Mouse (Mus musculus) hindbrain, embryonic 16.5 days (tissue): ENCODE measurements around the gene Adcy2. TPM values are rescaled to one million over a fixed set of nuclear protein-coding genes. Genes with fewer than 3 reads are reported as not detected.

ENCODE experiments used
- ATAC-seq: fragments of 200-750 bp; cut with Nextera tagmentation; 2 replicates; pipeline ENCODE4 v1.8.0; 2017; ENCODE audit warnings: moderate TSS enrichment, moderate library complexity
- H3K27ac ChIP-seq: fragments of 300-500 bp; sonication (generic); 2 replicates; pipeline ENCODE4 v1.5.1; 2014; ENCODE audit warnings: low read depth, mild to moderate bottlenecking, control low read depth, low read length, moderate library complexity
- H3K27me3 ChIP-seq: fragments of 300-500 bp; sonication (generic); replicated peaks from 2 replicates; pipeline ENCODE4 v1.6.1; 2014; ENCODE audit warnings: low read length; ENCODE audit not compliant: control insufficient read depth, insufficient read depth
- H3K36me3 ChIP-seq: fragments of 300-500 bp; sonication (generic); 2 replicates; pipeline ENCODE4 v1.6.1; 2014; ENCODE audit warnings: mild to moderate bottlenecking, low read length, moderate library complexity, mixed read lengths; ENCODE audit not compliant: control insufficient read depth, insufficient read depth
- H3K4me1 ChIP-seq: fragments of 300-500 bp; sonication (generic); 2 replicates; pipeline ENCODE4 v1.6.1; 2014; ENCODE audit warnings: low read depth, low read length; ENCODE audit not compliant: control insufficient read depth, insufficient read depth
- H3K4me2 ChIP-seq: fragments of 300-500 bp; sonication (generic); 2 replicates; pipeline ENCODE4 v1.6.1; 2014; ENCODE audit warnings: mild to moderate bottlenecking, low read length, control low read depth, moderate library complexity
- H3K4me3 ChIP-seq: fragments of 300-500 bp; sonication (generic); 2 replicates; pipeline ENCODE4 v1.5.1; 2014; ENCODE audit warnings: mild to moderate bottlenecking, low read length, control low read depth, moderate library complexity
- H3K9ac ChIP-seq: fragments of 300-500 bp; sonication (generic); 2 replicates; pipeline ENCODE4 v1.6.1; 2014; ENCODE audit warnings: low read depth, mild to moderate bottlenecking, control low read depth, low read length, moderate library complexity
- H3K9me3 ChIP-seq: fragments of 300-500 bp; sonication (generic); 2 replicates; pipeline ENCODE4 v1.6.1; 2014; ENCODE audit warnings: mild to moderate bottlenecking, low read length, moderate library complexity; ENCODE audit not compliant: control insufficient read depth
- WGBS: fragments of 180-500 bp; shearing (Covaris S2); extraction: QIAGEN DNeasy Blood & Tissue Kit; methylation state at CpG from one replicate; pipeline ENCODE4 v1.1.7; 2014; 5-methylcytosine and 5-hydroxymethylcytosine counted together
- polyA plus RNA-seq: library from polyadenylated mRNA; unstranded; fragments of >200 nt; fragmentation: Nextera tagmentation; extraction: Ambion mirVana; gene quantifications from 2 replicates; pipeline ENCODE4 v1.2.1, GENCODE M21; 2015

The Adcy2 gene
- polyA plus RNA-seq, 1 experiment from 2014 or later, result 7.7 TPM

DNA sequence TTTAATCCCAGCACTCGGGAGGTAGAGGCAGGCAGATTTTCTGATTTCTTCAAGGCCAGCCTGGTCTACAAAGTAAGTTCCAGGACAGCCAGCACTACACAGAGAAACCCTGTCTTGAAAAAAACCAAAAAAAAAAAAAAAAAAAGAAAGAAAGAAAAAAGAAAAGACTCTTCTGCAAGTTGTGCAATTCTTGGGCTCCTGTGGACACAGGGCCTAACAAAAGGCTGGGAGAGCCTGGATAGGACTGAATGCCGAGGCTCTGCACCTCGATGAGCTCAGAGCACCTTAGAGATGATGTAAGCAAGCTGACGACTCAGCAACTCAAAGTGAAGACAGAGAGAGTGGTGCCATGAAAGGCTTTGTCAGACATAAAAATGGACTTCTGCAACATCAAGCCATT, 424.9 kb downstream of the Adcy2 start:
- no peak overlapping the region for H3K27ac ChIP-seq
- no peak overlapping the region for H3K4me3 ChIP-seq
- WGBS, result 88% methylated on average over 4 of the region's 4 CpGs
- H3K4me2 ChIP-seq, result no peak overlapping the region
- no peak overlapping the region for H3K9ac ChIP-seq
- H3K4me1 ChIP-seq, result no peaks in the 10 kb centered on the region
- no peaks in the 10 kb centered on the region for H3K27me3 ChIP-seq
- no peak for ATAC-seq
- no peaks in the 10 kb centered on the region for H3K9me3 ChIP-seq
- peaks cover 20% of the 10 kb centered on the region for H3K36me3 ChIP-seq

DNA sequence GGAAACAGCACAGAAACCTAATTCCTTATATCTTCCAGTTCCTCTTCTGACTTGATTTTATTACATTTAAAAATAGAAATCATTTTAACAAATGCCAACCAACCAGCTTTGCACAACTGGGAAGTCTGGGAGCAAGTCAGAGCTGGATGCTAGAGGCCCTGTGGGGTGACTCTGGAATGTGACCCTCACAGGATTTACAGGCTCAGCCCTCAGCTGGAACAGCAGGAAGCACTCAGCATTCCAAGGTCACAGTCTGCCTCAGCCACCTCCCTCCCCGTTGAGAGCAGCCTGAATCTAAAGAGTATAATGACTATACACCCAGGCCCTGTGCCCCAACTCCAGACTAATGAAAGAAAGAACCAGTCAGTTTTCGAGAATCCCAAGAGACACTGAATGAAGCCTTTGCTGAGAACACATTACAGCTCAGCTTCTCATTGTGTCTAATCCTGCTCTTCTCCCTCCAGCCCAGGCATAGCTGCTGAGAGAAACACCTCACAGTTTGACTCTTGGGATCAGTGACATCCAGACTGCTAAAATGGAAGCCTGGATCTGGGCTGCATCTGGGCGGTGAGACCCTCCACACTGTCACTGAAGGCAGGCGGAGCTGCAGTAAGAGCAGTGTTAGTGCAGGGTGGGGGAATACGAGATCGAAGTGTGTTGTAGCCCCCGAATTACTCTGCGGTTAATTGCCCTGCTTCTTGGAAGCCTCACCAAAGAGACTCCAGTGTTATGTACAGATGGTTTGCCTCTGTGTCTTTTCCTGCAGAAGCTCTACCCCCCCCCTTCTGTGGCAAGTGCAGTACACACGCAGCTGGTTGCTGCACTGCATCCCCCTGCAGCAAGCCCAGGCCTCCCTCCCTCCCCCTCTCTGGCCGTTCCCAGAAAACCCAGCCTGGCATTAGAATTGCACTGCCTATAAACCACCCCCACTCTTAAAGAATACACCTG, 426.1 kb downstream of the Adcy2 start:
- Histone ChIP-seq H3K36me3 (peaks cover 23% of the 10 kb centered on the region), H3K4me3 (no peak overlapping the region), H3K27me3 (no peaks in the 10 kb centered on the region), H3K4me1 (no peaks in the 10 kb centered on the region), H3K9ac (no peak overlapping the region), H3K4me2 (no peak overlapping the region), H3K9me3 (no peaks in the 10 kb centered on the region), H3K27ac (no peak overlapping the region)
- peak; percentile 13 for ATAC-seq
- WGBS, result 71% methylated on average over 10 of the region's 10 CpGs

DNA sequence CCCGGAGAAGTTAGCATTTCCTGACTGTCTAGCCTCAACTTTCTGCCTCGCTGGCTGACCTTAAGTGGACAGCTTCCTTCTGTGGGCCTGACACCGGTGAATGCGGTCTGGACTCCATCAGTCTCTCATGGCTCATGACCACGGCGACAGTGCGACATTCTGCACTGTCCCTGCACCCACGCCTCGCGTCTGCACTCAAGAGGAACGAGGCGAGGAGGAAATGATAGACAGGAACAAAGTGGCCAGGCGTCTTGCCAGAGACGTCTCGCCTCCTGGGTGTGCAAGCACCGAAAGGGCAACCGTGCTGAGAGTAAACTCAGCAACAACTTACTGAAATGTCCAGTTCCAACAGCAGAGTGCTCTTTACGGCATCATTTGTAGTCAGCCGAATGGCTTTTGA, 427.1 kb downstream of the Adcy2 start:
- Histone ChIP-seq H3K27me3 (no peaks in the 10 kb centered on the region), H3K4me1 (no peaks in the 10 kb centered on the region), H3K4me2 (no peak overlapping the region), H3K4me3 (no peak overlapping the region), H3K27ac (no peak overlapping the region), H3K9me3 (no peaks in the 10 kb centered on the region), H3K36me3 (peaks cover 21% of the 10 kb centered on the region), H3K9ac (no peak overlapping the region)
- ATAC-seq, result no peak
- 93% methylated on average over 19 of the region's 19 CpGs for WGBS
